Mouse (Mus musculus): ENCODE results near the gene Cdca5.

Gene Cdca5

DNA sequence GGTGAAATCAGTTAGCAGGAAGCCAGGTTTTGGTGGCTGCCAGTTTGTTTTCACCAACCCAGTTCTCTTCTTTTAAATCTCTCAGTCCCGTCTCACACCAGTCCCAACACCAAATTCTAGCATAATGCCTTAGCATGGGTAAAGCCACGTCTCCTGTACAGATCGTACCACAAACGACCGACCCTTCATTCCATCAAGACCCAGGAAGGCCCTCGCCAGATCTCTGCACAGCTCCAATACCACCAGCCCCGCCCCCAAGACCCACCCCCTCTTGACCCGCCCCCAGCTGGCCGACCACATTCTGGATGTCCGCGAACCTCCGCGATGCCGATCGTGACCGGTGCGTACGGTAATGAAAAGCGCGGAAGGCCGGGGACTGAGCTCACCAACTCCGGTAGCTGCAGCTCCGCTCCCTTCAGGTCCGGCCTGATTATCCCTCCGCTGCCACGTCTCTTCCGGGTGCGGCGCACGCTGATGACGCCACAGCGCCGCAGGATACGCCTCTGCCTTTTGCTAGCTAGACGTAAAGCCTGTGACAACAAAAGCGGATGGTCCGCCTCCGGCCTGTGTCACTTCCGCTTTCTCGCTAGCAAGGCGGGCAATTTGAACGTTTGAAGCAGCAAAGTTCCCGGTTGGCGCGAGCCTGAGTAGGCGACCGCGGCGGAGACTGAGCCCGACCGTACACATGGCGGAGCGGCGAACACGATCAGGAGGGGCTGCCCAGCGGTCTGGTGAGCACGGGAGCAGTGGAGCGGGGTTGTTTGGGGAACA is at the start of gene Cdca5, which contains the start of gene Zfpl1:
Cdca5 (plus strand) TSS at position 506 of the 771 bp plus-strand sequence.
Zfpl1 (minus strand) TSS at position 479 of the 771 bp plus-strand sequence.
- peak; percentile 99 for DNase-seq (ENCODE audit: low spot score)

DNA sequence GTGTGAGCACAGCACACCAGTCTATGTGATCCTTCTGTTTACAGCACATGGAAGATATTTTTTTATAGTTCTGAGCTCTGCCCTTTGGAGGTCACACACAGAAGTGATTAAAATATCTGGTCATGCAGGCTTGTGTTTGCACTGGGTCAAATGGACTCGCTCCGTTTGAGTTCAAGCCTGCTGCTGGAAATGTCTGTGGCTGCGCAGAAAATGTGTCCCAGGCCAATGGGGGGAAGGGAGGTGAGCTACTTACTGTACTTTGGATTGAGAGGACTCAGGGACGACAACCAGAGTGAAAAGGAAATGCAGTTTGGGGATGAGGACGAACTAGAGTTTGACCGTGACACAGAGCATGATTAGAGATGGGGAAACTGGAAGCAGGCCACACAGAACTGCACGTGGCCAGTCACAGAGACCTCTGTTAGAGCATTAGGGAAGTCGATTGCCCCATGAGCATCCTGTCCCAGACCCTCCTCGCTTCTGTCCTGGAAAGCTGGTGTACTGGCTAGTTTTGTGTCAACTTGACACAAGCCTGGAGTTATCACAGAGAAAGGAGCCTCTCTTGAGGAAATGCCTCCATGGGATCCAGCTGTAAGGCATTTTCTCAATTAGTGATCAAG is 48.7 kb upstream of the Cdca5 start:
- peak; percentile 63 for DNase-seq (ENCODE audit: low spot score)

DNA sequence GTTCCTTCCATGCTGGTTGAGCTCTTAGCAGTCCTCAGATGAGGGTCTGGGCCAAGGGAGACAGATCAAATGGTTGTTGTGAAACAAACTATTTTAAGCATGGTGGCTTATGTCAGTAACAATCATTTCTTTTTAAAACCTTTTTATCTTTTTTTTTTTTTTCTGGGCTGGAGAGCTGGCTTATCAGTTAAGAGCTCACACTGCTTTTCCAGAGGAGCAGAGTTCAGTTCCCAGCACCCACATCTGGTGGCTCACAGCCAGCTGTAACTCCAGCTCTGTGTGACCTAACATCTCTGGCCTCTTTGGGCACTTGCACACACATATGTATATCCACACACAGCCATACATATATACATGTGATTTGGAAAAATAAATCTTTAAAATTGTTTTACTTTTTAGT is 47.1 kb upstream of the Cdca5 start:
- no peak for DNase-seq (ENCODE audit: low spot score)

DNA sequence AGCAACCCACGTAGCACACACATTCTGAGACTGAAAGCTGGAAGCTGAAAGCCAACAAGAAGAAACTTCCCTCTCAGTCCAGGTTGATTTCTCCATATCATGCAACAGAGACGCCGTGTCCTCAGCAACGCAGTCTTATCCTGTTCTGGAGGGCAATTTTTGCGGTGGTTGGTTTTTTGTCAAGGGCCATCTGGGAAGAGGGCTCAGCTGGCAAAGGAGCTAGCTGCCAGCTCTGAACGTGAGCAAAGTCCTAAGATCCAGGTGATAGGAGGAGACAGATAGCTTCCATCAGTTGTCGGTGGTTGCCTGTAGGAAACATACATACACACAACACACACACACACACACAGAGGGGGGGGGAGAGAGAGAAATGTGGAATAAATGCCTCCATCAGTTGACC is 46.5 kb upstream of the Cdca5 start:
- DNase-seq (ENCODE audit: low spot score), result no peak

DNA sequence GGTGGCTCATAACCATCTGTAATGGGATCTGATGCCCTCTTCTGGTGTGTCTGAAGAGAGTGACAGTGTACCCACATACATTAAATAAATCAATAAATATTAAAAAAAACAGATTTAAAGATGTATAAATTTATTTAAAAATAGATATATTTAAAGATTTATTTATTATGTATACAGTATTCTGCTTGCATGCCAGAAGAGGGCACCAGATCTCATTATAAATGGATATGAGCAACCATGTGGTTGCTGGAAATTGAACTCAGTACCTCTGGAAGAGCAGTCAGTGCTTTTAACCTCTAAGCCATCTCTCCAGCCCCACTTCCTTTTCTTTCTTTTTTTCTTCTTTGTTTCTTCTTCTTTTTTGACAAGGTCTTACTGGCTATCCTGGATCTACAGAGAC is 44.8 kb upstream of the Cdca5 start:
- DNase-seq (ENCODE audit: low spot score), result no peak

DNA sequence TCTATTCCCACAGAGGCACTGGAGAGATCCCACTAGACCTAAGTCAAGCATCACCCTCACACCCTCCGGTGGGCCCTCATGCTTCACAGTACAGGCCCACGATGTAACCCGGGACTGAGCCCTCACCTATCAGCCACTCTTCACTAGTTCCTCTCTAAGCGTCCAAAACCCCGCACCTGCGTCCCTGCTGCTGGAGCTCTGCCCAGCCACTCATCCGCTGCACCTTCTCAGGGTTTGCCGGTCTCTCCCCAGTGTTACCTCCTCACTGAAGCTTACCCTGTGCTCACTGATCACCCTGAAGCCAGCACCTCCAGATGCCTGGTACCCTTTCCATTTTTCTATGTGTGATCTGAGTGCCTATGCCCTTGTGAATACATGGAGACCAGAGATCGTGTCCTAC is 42.5 kb upstream of the Cdca5 start:
- no peak for DNase-seq (ENCODE audit: low spot score)

DNA sequence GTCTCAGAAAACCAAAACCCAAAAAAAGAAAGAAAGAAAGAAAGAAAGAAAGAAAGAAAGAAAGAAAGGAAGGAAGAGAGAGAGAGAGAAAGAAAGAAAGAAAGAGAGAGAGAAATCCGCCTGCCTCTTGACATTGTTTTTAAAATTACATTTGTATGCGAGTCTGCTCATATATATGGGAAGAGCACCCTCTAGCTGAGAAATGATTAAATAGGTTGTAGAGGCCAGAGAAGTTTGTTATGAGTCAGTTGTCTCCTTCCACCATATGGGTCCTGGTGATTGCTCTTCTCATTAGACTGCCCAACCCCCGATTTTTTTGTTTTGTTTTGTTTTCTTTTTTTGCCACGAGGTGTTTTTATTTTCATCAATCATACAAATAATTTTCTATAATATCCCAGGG is 40.7 kb upstream of the Cdca5 start:
- DNase-seq (ENCODE audit: low spot score), result peak; percentile 82

DNA sequence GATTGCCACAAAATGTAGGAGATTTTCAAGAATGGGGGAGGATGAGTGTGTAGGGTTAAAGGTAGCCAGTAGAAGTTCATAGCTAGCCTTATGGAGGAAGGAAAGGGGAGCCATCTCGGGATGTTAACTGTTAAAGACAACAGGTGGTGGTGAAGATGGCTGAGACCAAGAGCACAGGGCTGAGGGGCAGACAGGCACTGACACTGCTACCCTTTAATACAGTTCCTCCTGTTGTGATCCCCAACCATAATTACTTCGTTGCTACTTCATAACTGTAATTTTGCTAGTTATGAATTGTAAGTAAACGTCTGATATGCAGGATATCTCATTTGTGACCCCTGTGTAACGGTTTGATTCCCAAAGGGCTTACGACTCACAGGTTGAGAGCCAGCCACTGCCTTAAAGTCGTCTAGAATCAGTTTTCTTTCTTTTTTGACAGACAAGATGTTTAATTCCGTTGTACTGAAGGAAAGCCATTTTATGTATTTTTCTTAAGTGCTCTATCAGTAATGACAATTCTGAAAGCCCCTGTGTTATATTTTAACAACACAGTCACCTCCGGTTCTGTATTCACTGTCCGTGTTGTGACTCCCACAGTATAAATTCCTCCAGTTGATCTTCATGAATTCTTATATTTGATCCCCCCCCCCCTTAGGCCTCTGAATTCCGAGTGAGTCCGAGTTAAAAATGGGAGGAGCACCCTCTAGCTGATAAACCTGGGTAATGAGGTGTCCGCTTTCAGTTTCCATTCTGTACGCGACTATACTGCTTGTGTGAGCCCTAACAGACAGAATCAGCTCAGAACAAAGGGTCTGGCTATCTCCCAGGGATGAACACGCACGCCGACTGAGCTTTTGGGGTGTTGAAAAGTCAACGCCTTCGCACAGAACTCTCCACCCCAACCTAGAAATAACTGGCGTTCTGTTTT is 39.2 kb upstream of the Cdca5 start:
- peak; percentile 77 for DNase-seq (ENCODE audit: low spot score)

DNA sequence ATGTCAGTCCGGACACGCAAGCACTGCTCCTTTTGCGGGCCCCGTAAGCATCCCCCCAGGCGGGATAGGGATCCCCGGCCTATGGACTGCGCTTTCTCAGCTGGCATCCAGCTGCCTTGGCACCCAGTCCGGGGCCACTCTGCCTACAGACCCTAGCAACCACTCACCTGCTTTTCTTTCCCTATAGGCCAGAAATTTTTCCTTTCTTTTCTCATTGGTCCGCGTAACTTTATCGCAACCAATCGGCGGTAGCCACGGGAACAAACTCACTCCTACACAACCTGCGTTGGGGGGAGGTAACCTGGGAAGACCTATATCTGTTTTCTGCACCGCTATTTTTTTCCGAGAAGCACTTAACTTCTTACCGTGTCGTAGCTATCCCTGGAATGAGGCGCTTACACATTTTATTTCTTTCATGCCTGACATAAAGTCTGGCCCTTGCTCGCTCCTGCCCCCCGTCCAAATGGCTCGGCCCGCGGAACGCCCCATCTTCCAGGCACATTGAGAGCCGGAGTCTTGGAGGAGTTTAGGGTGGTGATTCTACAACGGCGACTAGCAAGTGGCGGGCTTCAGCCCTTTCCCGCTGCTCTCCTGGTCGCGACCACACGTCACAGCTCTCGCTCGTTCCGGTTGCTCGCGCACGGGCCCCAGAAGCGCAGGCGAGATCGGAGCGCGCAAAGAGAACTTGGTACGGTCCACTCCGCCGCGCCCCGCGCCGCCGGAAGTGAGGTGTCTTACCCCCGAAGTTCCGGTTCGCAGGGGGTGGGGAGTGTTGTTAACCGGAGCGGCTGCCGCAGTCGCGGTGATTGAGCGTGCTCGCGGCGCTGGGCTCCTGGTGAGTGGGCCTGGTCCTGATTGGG is 38.3 kb upstream of the Cdca5 start, which contains the start of gene Syvn1:
Syvn1 (plus strand) TSS at position 283 of the 860 bp plus-strand sequence.
- peak; percentile 97 for DNase-seq (ENCODE audit: low spot score)

DNA sequence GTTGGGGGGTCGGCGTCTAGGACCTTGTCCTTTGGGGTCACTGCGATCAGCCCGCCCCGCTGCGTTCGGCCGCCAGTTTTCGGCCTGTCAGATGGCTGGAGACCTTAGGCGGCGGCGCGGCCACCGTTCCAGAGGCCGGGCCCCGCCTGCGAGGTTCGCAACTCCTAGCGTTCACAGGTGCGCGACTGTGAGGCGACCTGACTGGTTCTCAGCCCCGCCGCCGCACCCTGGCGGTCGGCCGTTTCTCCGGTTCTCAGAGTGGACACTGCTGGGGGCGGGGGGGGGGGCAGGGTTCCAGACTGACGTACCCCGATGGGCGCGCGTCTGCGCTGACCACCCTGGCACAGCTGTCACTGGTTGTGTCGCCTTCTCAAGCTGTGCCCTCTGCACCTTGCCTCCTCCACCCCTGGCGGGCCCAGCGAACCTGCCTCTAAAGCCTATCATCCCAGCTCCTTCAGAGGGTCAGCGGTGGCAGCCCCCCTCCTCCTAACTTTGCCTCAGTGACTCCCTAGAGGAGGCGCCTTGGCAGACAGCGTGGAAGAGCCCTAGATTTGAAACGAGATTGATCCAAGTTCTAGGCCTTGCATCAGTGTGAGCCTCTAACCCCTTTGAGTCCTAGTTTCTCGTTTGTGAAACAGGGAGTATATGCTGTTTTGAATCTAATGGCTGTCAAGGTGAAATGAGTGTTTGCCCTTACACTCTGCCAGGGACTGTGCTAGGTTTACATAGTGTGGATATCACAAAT is 37.5 kb upstream of the Cdca5 start:
- peak; percentile 42 for DNase-seq (ENCODE audit: low spot score)

DNA sequence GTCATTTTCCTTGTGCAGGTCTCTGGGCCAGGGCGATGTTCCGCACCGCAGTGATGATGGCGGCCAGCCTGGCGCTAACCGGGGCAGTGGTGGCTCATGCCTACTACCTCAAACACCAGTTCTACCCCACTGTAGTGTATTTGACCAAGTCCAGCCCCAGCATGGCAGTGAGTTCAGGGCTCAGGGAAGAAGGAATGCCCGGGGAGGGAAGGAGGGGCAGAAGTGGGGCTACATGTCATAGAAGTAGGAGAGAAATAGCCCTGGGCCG is 37.0 kb upstream of the Cdca5 start:
- DNase-seq (ENCODE audit: low spot score), result no peak

DNA sequence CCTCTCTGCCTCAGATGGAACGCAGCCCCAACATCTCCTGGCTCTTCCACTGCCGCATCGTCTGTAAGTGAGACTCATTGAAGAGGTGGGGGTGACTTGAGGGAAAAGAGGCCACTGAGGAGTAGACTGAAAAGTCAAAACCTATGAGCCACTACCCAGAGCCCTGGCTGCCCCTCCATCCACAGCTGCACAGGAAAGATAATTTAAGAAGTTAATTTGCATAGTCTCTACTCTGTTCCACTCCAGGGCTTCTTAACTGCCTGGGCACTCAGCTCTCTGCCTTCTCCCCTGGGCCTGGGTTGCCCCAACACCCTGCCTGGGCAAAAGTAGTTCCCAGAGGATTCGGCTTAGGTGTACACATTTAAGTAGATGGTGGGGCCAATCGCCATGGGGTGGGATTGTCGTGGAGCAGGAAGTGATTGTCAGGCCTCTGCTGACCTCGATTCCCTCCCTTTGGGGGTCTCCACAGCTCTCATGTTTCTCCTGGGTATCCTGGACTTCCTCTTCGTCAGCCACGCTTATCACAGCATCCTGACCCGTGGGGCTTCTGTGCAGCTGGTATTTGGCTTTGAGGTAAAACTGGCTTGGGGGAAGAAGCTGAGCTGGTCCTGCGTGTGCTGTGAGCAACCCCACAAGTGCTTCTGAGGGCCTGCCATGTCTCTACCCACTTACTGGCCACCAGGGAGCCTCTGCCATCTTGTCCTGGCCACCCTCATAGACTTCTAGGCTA is 35.9 kb upstream of the Cdca5 start:
- DNase-seq (ENCODE audit: low spot score), result no peak

DNA sequence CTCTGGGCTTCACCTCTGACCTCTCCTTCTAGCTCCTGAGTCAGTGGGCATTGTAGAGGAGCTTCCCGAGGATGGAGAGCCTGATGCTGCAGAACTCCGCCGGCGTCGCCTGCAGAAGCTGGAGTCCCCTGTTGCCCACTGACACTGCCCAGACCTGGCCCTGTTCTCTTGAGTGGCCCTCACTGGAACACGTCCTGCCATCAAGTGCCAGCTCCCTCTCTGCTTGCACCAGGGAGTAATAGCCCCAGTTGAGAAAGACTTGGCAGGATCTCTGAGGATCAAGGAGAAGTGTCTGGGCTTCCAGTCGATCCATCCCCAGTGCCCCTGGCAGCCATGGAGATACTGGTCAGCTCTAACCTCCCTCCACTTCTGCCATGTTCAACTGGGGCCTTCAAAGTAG is 32.3 kb upstream of the Cdca5 start:
- peak; percentile 71 for DNase-seq (ENCODE audit: low spot score)

DNA sequence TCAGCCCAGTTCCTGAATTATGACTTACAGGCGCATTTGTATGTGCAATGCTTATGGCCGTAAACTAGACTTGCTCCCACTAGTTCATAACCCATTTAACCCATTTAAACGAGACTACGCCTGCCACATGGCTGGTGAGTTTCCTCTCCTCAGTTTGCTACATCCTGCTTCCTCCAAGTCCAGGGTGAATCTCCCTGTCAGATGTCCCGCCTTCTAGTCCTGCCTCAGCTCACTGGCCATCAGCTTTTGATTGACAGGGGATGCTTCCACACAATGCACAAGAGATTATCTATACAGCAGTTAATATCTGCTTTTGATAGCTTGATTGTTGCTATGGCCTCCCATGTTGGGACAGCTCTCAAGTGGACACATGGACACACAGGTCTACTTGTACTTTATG is 30.5 kb upstream of the Cdca5 start:
- DNase-seq (ENCODE audit: low spot score), result no peak

DNA sequence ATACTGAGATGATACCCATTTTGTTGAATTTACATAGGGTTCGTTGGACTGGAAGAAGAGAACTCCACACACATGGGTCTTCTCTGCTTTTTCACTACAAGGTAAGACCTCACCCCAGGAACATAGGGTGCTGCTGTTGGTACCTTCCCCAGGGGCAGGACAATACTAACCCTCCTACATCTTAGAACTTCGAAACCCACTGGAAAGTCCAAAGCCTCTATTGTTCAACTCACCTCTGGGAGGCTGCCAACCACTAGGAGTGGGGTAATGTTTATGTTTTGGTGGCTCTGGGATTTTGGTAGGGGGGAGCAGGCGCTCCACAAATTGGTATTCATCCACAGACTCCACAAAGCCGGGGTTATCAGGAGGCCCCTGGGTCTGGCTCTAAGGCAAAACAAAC is 28.1 kb upstream of the Cdca5 start:
- no peak for DNase-seq (ENCODE audit: low spot score)

DNA sequence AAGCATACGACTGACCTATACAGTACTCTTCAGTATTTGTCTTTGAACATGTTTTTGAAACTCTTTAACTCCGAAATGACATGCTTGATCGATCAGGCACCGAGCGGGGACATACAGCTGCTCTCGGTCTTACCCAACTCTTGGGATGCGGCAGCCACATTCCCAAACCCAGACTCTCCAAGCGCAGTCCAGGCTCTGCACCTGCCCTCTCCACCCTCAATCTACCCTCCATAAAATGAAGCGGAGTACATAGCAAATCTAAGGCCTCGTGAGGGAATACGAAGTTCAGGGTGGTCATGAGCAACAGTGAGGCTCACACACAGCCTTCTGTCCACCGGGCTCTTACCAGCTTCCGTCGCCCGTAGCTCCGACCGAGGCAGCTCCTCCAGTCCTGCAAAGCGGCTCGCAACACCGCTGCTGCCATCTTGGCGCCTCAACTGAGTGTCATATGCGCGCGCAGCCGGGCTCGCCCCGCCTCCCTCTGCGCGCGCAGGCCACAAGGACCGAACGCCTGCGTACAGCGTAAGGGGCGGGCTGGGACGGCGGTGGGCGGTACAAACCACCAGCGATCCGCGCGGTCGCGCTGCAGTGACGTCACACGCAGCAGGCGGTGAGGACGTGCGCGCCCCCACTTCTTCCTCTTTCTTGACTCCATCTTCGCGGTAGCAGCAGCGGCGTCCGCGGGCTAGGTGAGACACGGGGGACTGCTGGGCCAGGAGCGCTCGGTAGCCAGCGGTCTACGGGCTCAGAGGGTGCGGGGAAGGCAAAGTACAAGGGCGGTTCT is 27.3 kb upstream of the Cdca5 start, which contains the start of the genes Mrpl49 and Fau:
Mrpl49 (minus strand) TSS at position 473 of the 784 bp plus-strand sequence.
Fau (plus strand) TSS at position 532 of the 784 bp plus-strand sequence.
- peak; percentile 98 for DNase-seq (ENCODE audit: low spot score)

DNA sequence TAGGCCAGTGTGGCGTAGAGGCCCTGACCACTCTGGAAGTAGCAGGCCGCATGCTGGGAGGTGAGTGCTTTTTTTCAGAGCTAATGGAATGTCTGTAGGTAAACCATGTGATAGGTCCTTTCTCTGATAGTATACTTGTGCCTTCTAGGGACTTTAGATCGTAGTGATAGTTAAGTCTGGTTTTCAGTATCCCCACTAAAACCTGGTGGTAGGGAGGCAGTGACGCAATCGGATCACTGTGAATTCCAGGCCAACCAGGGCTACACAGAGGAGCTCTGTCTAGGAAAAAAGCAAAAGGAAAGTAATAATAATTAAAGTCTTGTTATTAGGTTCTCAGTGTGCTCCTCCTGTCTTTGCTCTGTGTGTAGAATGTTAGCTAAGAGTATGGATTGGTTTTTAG is 26.3 kb upstream of the Cdca5 start:
- DNase-seq (ENCODE audit: low spot score), result peak; percentile 33

DNA sequence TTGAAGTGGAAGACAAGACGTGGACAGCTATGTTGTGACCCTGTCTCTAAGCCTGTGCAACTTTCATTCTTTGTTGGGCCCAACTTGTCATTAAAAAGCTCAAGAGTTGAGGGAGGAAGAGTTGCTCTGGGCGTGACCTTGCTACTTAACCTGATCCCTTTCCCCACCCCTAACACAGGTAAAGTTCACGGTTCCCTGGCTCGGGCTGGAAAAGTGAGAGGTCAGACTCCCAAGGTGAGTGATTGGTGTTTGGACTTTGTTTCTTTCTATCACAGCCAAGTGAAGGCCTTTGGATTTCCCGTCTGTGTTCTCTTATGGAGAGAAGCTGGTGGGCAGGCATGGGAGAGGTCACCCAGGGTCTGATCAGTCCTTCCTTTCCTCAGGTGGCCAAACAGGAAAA is 25.8 kb upstream of the Cdca5 start:
- DNase-seq (ENCODE audit: low spot score), result no peak

DNA sequence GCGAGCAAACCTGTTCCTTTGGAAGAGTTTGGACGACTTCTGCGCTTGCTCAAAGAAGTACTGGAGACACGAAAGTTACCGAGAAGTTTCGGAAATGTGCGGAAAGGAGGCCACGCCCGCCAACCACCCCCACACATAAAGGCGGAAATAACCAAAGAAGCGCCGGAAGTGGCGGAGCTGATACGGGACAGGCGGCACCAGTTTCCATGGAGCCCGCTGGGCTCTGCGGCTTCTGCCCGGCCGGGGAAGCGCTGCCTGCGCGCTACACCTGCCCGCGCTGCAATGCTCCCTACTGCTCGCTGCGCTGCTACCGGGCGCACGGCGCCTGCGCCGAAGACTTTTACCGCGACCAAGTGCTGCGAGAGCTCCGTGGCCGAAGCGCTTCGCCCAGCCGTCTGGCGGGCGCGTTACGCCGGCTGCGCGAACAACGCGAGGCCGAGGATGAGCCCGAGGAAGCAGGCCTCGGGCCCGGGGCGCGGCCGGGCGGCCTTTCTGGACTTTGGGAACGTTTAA is 23.7 kb upstream of the Cdca5 start, which contains the start of gene Znhit2:
Znhit2 (plus strand) TSS at position 172 of the 513 bp plus-strand sequence.
- DNase-seq (ENCODE audit: low spot score), result peak; percentile 99

All from adipocyte (in vitro differentiated cells).